Mouse (Mus musculus) v-Abl transformed pro-B cells (cell line): ENCODE measurements around the gene Npc2.

ENCODE experiments used
- in situ Hi-C, 2 experiments: fragments of 400-800 bp; cut with MboI; formaldehyde crosslinking; loops; one replicate each; pipeline ENCODE4 v1.15.1; 2025; ENCODE audit not compliant: unreplicated experiment in 2 of 2

The Npc2 gene

DNA sequence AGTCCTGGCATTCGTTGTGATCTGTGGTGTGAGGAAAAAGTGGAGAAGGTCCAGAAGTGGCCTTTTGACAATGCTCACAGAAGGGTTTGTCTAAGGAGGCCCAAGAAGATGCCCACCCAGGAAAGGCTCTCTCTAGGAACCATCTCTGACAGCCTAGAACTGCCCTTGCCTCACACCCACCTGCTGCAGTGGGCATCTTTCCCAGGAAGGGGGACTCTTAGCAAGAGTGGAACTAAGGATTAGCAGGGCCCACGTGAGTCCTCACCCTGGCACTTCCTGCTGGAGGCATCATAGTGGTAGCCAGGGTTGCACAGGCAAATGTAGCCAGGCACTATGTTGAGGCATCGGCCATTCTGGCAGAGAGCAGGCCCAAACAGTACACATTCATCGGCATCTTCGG is 13.1 kb upstream of the Npc2 start:
- in situ Hi-C loops: loop anchor here (5.0 to 10.0 kb wide), 2 partner anchors 86 to 89 kb away; partner anchors contain the start of gene Ltbp2 (in 1 of the 2)

DNA sequence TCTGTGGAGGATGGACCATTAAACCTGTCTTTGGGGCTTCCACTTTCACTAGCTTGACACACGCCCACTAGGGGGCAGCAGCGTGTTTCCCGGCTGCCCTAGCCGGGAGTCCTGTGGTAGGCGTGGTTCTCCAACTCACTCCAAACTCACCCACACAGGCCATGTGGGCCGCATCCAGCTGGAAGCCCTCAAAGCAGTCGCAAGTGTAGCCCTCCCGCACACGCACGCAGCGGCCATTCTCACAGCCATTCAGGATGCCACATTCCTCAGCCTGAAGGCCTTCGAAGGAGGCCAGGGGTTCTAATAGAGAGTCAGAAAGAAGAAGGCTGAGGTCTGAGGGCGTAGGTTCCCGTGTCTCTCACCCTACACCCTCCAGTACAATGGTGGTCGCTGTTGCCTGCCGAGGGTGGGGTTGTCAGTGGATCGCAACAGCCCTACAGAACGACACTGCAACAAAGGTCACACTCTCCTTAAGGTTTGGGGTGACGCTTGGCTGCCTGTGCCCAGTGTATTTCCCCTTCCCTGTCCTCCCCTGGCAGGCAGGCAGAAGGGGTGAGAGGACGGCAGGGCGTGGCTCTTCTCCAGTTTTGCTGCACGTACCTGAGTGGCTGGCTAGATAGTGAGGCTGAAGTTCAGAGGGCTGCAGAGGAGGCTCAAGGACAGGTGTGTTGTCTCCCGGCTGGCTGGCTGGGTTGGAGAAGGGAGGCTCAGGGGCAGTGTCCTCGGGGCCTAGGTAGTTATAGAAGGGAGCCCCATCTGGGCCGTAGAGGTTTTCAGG is 11.8 kb upstream of the Npc2 start:
- in situ Hi-C loops: loop anchor here (5.0 to 10.0 kb wide), 2 partner anchors 88 to 90 kb away; partner anchors contain the start of gene Ltbp2 (in 1 of the 2)

DNA sequence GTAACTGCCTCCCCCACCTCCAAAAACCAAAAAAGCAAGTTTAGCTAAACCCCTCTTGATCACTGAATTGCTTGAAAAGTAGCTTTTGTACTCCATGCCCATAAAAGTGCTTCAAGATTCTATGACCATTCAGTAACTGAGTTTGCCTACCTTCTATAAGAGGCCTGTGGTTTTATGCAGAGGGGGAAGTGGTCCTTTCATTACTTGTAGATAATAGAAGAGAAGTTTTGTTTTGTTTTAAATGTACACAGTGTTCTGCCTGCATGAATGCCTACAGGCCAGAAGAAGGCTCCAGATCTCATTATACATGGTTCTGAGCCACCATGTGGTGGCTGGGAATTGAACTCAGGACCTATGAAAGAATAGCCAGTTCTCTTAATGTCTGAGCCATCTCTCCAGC is 3.3 kb upstream of the Npc2 start:
- in situ Hi-C loops: no loop called here

- in situ Hi-C loops: loop anchor here in 1 of 2 experiments (25.0 kb wide), 1 partner anchor 538 kb away; no protein-coding TSS in a partner anchor
Measured at GRCm38 (mm10) chr12:84774376-84774775, 1.4 kb upstream of the Npc2 start.

GRCm38 (mm10) chr12:84773476-84773875 is 524 bp upstream of the Npc2 start:
- in situ Hi-C loops: loop anchor here in 1 of 2 experiments (25.0 kb wide), 1 partner anchor 539 kb away; no protein-coding TSS in a partner anchor

DNA sequence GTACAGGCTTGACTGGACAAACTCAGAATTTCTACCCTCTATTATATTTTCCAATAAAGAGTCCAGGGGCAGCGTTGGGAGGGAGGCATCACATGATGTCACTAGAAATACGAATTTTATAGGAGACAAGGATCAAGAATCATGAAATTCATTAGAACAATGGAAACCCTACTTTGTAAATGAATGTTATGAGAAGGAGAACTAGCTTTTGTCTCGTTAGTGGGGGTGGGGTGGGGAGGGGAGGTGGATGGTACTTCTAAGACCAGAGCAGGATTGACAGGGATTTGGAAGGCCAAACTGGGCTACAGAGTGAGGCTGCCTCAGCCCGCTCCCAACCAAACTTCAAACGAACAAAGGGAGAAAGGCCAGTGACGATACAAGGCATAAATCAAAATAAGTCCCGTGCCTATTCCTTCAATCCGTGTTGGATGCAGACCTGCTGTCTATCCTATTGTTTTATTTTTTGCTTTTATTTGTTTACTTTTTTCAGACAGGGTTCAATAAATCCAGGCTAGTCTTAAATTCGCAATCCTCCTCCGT is 901 bp downstream of the Npc2 start:
- in situ Hi-C loops: loop anchor here in 1 of 2 experiments (25.0 kb wide), 1 partner anchor 540 kb away; no protein-coding TSS in a partner anchor

DNA sequence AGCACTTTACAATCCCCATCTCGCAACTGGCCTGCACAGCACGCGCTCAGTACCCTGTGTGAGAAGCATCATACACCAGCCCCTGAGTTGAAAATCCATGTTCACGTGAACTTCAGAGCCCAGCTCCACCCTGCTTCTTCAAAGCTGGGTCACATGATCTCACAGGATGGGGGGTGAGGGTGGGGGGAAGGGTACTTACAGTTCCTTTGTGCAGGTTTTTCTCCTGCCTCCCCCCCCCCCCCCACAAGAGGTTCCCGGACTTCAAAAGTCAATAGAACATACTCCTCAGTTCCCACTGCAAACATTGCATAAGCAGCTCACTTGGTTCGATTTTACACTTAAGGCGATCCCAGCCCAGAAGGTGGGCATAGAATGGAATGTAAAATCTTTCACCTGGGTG is 3.3 kb downstream of the Npc2 start:
- in situ Hi-C loops: loop anchor here in 1 of 2 experiments (25.0 kb wide), 1 partner anchor 543 kb away; no protein-coding TSS in a partner anchor

DNA sequence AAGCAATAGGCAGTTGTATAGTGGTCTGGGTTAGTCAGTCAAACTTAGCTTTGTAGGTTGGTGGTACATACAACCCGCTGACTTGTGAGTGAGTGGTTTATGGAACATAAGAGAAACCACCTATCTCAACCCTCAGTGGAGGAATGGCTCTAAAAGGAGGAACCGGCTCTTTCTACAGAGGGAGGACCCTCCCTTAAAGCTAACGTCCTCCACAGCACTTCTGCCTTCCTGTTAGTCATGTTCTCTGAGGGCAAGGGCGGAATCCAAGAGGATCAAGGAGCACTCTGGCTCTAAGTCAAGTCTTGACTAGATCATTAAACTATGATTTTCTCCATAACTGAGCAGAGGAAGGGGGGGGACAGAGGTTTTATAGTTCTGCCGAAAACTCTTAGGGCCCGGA is 5.4 kb downstream of the Npc2 start:
- in situ Hi-C loops: loop anchor here in 1 of 2 experiments (25.0 kb wide), 1 partner anchor 545 kb away; no protein-coding TSS in a partner anchor

DNA sequence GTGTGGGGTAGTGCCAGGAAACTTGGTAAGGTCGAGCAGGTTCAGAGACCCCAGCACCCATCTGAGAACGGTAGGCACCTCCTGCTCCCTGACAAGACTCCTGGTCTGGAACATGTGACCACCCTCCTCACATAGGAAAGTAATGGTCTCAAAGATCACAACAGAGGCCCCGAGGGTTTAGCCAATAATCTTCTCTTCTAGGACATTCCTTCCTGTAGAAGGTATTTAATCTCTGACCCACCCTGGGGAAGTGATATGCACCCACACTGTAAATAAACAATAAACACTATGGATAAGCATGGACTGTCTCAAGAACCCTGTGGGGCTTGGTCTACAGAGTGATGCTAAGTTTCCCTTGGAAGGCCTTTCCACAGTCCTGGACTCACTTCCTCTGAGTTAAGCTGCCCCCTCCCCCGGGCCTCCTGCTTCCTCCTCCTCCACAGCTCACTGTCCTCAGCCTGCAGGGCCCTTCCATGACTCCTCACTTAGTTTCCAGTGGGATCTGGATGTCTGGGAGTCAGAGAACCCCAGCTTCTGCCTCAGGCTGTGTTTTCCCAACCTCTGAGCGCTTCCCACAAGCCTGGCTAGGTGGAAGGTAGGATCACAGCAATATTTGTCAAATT is 6.7 kb downstream of the Npc2 start:
- in situ Hi-C loops: loop anchor here in 1 of 2 experiments (25.0 kb wide), 1 partner anchor 546 kb away; no protein-coding TSS in a partner anchor

- in situ Hi-C loops: loop anchor here in 1 of 2 experiments (25.0 kb wide), 1 partner anchor 547 kb away; no protein-coding TSS in a partner anchor
Measured at GRCm38 (mm10) chr12:84765506-84765905, 7.4 kb downstream of the Npc2 start.

GRCm38 (mm10) chr12:84764756-84765155 is 8.2 kb downstream of the Npc2 start:
- in situ Hi-C loops: loop anchor here in 1 of 2 experiments (5.0 to 25.0 kb wide), 2 partner anchors 268 to 548 kb away; no protein-coding TSS in a partner anchor

GRCm38 (mm10) chr12:84763577-84764218 is 9.3 kb downstream of the Npc2 start:
- in situ Hi-C loops: loop anchor here in 1 of 2 experiments (5.0 to 25.0 kb wide), 2 partner anchors 269 to 549 kb away; no protein-coding TSS in a partner anchor

DNA sequence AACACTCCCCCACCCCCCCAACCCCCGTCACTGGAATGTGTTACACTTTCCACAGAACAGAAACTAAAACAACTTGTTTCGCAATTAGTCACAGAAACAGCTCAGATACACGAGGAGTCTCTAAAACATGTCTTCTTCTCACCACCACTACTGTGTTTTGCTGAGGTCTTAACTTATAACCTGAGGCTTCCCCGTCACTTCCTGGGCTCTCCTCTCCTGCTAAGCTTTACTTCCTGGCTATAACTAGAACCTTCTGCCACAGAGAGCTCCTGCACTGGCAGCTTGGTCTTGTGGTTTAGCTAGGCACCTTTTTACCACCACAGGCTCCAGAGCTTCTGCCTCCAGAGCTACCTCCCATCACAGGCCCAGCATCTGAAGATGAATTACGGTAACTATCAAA is 10.4 kb downstream of the Npc2 start:
- in situ Hi-C loops: loop anchor here in 1 of 2 experiments (5.0 to 25.0 kb wide), 2 partner anchors 270 to 550 kb away; no protein-coding TSS in a partner anchor

DNA sequence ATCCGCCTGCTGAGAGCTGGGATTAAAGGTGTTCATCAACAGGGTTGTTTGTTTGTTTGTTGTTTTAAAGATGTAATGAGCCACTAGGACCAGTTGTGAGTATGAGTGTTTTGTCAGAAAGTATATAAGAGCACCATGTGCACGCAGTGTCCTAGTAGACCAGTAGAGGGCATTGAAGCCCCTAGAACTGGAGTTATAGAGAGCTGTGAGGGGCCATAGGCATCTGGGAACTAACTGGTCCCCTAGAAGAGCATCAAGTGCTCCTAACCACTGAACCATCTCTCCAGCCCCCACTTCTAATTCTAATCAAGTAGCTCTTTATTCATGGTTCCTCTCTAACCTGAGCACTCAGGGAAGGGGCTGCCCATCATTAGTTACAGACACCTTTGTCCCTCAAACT is 13.9 kb downstream of the Npc2 start:
- in situ Hi-C loops: loop anchor here in 1 of 2 experiments (25.0 kb wide), 1 partner anchor 553 kb away; no protein-coding TSS in a partner anchor

- in situ Hi-C loops: loop anchor here in 1 of 2 experiments (25.0 kb wide), 1 partner anchor 556 kb away; no protein-coding TSS in a partner anchor
Measured at GRCm38 (mm10) chr12:84756016-84756415, 16.9 kb downstream of the Npc2 start.

DNA sequence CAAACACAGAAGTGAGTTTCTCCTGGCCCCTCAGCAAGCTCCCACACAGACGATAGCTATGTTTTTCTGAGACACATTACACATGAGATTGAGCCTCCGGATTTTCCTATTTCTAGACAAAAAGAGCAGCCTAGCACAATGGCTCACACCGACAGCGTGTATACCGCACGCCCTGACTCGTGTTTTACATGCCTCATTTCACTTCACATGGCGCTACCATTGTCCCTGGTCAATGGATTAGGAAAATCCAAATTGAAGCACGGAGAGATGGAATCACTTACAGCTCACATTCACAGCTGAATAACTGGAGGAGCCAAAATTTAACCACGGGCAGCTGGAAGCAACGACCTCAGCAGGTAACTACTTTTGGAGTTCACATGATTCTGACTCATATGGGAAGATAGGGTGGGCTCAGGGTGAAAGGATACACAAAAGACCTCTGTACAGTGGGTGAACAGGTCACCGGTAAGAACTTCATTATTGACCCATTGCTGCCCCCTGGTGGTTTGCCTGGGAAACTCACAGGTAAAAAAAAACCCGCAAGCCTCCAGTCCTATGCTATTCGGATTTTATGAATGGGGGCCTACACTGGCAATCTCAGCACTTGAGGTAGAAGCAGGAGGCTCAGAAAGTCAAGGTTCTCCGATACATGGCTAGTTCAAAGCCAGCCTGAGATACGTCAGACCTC is 17.8 kb downstream of the Npc2 start:
- in situ Hi-C loops: loop anchor here in 1 of 2 experiments (25.0 kb wide), 1 partner anchor 557 kb away; no protein-coding TSS in a partner anchor

DNA sequence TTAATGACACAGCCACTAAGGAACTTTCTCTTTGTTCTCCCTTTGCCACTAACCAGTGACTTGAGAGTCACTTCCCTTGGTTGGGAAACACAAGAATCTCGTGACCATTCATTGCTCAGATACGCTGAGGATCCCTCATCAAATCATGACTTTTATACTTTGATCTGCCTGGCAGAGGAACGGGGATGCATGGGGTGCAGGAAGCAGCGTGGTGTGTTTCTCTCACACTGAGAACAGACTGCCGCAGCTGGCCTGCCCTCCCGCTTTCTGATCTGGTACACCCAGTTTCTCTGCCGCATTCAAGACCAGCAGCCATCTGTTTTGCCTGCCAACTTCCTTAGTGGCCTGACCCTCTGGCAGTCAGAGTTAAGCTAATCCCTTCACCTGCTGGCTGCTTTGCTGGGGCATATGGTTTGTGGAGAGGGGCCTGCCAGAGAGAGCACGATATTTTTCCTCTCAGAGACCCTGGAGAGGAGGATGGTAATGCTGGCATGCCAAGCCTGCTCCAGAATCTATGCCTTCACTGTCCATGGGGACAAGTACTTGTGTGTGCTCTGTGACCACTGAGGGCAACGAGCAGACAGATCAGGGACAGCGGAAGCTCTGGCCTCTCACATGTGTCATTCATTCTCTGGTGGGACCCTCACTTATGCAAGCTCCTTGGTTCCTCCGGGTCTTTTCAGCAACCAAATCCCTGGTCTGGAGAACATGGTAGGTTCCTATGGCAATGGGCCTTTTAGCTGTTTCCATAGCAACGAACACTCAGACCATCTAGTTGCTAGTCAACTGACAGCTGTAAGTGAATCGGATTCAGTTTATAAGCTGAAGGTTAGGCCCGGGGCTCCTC is 20.6 kb downstream of the Npc2 start:
- in situ Hi-C loops: loop anchor here (5.0 to 25.0 kb wide), 2 partner anchors 80 to 560 kb away; no protein-coding TSS in a partner anchor

DNA sequence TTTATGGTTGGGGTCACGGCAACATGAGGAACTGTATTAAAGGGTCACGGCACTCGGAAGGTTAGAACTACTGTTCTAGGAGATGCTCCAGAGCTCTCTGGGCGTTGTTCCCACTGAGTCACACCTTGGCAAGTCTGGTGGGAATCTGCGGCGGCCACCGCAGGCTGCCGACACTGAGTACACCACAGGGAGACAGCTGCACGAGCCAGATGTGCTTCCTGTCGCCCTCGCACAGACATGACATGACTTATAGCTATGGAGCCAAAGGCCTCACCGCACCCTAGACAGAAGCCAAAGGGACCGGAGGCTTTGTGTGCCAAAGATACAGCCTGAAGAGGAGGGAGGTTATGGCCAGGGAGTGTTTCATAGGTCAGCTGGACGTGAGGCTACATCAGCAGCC is 22.3 kb downstream of the Npc2 start:
- in situ Hi-C loops: loop anchor here (5.0 to 25.0 kb wide), 2 partner anchors 78 to 562 kb away; no protein-coding TSS in a partner anchor
